Mouse (Mus musculus) neural tube, embryonic 11.5 days (tissue): ENCODE data around the gene Nxn. TPM values are rescaled to one million over a fixed set of nuclear protein-coding genes. Genes with fewer than 3 reads are reported as not detected.

Source experiments
- ATAC-seq: fragments of 200-750 bp; cut with Nextera tagmentation; 2 replicates; pipeline ENCODE4 v1.8.0; 2017; ENCODE audit warnings: moderate number of reproducible peaks, mild to moderate bottlenecking, moderate TSS enrichment, moderate library complexity; ENCODE audit not compliant: insufficient read depth, low FRiP score, low TSS enrichment
- DNase-seq: peaks from one replicate; pipeline ENCODE4 v3.0.0-alpha.2; 2015; ENCODE audit warnings: low spot score
- H3K27ac ChIP-seq: fragments of 300-500 bp; sonication (generic); 2 replicates; pipeline ENCODE4 v1.5.1; 2014; ENCODE audit warnings: low read depth, mild to moderate bottlenecking, low read length
- H3K27me3 ChIP-seq: fragments of 300-500 bp; sonication (generic); 2 replicates; pipeline ENCODE4 v1.6.1; 2014; ENCODE audit warnings: mild to moderate bottlenecking, low read length, mixed read lengths; ENCODE audit not compliant: control insufficient read depth, insufficient read depth
- H3K36me3 ChIP-seq: fragments of 300-500 bp; sonication (generic); 2 replicates; pipeline ENCODE4 v1.6.1; 2014; ENCODE audit warnings: mild to moderate bottlenecking, low read length, moderate library complexity, mixed read lengths; ENCODE audit not compliant: control insufficient read depth, insufficient read depth
- H3K4me1 ChIP-seq: fragments of 300-500 bp; sonication (generic); 2 replicates; pipeline ENCODE4 v1.6.1; 2014; ENCODE audit warnings: low read length, mixed read lengths; ENCODE audit not compliant: control insufficient read depth, insufficient read depth
- H3K4me2 ChIP-seq: fragments of 300-500 bp; sonication (generic); 2 replicates; pipeline ENCODE4 v1.6.1; 2014; ENCODE audit warnings: low read depth, mild to moderate bottlenecking, moderate library complexity
- H3K4me3 ChIP-seq: fragments of 300-500 bp; sonication (generic); 2 replicates; pipeline ENCODE4 v1.5.1; 2014; ENCODE audit warnings: low read depth, low read length
- H3K9ac ChIP-seq: fragments of 300-500 bp; sonication (generic); 2 replicates; pipeline ENCODE4 v1.6.1; 2014; ENCODE audit warnings: mild to moderate bottlenecking, low read length
- H3K9me3 ChIP-seq: fragments of 300-500 bp; sonication (generic); 2 replicates; pipeline ENCODE4 v1.6.1; 2016; ENCODE audit warnings: low read length; ENCODE audit not compliant: control insufficient read depth
- WGBS: fragments of 180-500 bp; shearing (Covaris S2); extraction: QIAGEN DNeasy Blood & Tissue Kit; methylation state at CpG from one replicate; pipeline ENCODE4 v1.1.7; 2014; 5-methylcytosine and 5-hydroxymethylcytosine counted together
- polyA plus RNA-seq: library from polyadenylated mRNA; unstranded; fragments of >200 nt; fragmentation: Nextera tagmentation; extraction: Ambion mirVana; gene quantifications from 2 replicates; pipeline ENCODE4 v1.2.1, GENCODE M21; 2014

The Nxn gene
- polyA plus RNA-seq, 1 experiment from 2014 or later = 57.7 TPM

DNA sequence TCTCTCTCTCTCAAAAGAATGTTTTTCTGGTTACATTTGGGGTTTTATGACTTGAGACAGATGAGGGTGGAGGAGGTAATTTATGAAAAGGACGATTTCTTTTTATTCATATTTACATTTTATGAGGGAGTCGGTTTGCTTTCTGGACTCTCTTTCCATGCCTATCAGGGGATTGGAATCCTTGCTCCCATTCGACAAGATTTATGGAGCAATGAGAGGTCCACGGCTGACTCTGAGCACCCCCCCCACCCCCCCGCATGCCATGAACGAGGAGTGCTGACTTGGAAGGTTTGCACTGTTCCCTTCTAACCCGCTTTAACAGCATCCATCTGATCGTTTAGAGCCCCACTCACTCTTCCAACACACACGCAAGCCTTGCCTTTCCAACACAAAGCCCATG is 74.1 kb downstream of the Nxn start:
- Histone ChIP-seq H3K9me3 (no peaks in the 10 kb centered on the region), H3K36me3 (no peaks in the 10 kb centered on the region), H3K9ac (no peak overlapping the region), H3K27ac (no peak overlapping the region), H3K4me1 (peaks cover 18% of the 10 kb centered on the region), H3K4me2 (no peak overlapping the region), H3K27me3 (no peaks in the 10 kb centered on the region), H3K4me3 (no peak overlapping the region)
- 33% methylated on average over 9 of the region's 9 CpGs for whole genome bisulfite sequencing
- ATAC-seq (no peak), DNase-seq (no peak)

DNA sequence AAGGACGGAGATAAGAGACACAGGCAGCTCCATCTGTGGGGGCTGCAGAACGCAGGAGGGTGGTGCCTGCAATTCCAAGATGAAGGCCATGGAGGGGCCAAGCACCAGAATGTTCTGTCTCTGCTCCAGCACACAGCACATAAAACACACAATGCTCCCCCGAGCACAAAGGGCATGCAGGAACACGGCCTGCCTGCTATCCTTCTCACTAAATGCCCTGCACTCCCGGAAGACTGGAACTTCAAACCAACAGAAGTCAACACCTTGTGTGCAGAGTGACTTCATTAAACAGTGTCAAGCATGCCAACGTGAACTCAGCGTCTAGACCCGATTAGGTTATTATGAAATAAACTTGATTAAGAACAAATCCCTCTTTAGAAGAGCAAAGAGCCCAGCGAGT is 74.7 kb downstream of the Nxn start:
- ATAC-seq = no peak
- Histone ChIP-seq H3K4me2 (no peak overlapping the region), H3K4me3 (no peak overlapping the region), H3K36me3 (no peaks in the 10 kb centered on the region), H3K4me1 (peaks cover 18% of the 10 kb centered on the region), H3K9me3 (no peaks in the 10 kb centered on the region), H3K9ac (no peak overlapping the region), H3K27me3 (no peaks in the 10 kb centered on the region), H3K27ac (no peak overlapping the region)
- WGBS = 62% methylated on average over 9 of the region's 9 CpGs
- no peak for DNase-seq

DNA sequence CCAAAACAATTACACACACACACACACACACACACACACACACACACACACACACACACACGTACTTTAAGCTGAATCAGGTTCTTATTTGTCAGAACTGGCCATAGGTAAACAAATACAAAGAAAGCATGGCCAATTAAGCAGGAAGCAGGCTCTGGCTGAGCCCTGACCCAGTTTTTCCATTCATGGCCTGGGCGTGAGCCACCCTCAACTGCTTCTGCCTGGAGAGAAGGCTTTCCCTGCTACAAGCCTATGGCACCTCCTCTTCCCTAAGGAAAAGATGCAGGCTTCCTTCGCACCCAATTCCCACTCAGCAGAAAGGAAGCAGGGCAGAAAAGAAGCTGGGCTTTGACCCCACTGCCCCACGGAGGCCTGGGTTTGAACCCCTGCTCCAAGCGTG is 76.0 kb downstream of the Nxn start:
- WGBS = 75% methylated on average over 5 of the region's 5 CpGs
- DNase-seq = no peak
- H3K27me3 ChIP-seq = no peaks in the 10 kb centered on the region
- H3K4me2 ChIP-seq = no peak overlapping the region
- H3K36me3 ChIP-seq = no peaks in the 10 kb centered on the region
- no peak overlapping the region for H3K4me3 ChIP-seq
- H3K4me1 ChIP-seq = peaks cover 7% of the 10 kb centered on the region
- no peak overlapping the region for H3K27ac ChIP-seq
- H3K9me3 ChIP-seq = no peaks in the 10 kb centered on the region
- no peak overlapping the region for H3K9ac ChIP-seq
- no peak for ATAC-seq

DNA sequence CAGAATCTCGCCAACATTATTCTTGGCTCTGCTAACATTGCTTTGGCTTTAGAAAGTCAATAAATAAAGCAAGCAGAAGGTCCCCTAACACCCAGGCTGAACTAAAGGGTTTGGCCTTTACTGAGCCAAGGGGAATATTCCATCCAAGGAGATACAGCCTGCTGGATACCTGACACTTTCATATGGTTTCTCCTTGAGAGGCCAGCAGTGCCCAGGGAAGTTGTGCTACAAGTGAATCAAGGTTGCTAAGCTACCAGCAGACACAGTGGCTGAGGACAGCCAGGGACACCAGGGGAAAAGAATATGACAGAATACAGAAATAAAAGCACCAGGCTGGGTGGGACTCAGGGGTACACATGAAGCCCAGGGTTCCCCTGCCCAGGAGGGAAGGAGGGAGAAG is 76.9 kb downstream of the Nxn start:
- Histone ChIP-seq H3K4me3 (no peak overlapping the region), H3K4me1 (peaks cover 7% of the 10 kb centered on the region), H3K4me2 (no peak overlapping the region), H3K27ac (no peak overlapping the region), H3K9me3 (no peaks in the 10 kb centered on the region), H3K27me3 (no peaks in the 10 kb centered on the region), H3K9ac (no peak overlapping the region), H3K36me3 (no peaks in the 10 kb centered on the region)
- WGBS = 77% methylated on average over 1 of the region's 1 CpGs
- DNase-seq (no peak), ATAC-seq (no peak)

DNA sequence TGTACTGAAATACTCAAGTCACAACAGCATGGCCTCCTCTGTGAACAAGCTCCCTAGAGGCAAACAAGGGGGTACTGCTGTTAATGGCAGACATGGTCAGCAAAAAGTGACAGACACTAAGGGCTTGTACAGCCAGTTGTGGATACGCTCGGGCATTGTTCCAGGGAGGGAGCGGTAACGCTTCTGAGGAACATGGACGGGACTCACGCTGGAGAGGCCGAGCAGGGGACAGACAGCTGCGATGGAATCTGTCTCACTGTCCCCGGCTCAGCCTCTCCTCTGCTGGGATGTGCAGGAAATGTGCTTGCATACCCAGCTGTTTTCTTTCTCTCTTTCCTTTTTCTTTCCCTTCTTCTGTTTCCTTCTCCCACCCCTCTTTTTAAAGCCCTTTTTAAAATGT is 78.5 kb downstream of the Nxn start:
- ATAC-seq (no peak), DNase-seq (no peak)
- WGBS = 88% methylated on average over 9 of the region's 9 CpGs
- Histone ChIP-seq H3K4me1 (peaks cover 7% of the 10 kb centered on the region), H3K4me2 (no peak overlapping the region), H3K27ac (no peak overlapping the region), H3K9ac (no peak overlapping the region), H3K27me3 (no peaks in the 10 kb centered on the region), H3K9me3 (no peaks in the 10 kb centered on the region), H3K36me3 (no peaks in the 10 kb centered on the region), H3K4me3 (no peak overlapping the region)

DNA sequence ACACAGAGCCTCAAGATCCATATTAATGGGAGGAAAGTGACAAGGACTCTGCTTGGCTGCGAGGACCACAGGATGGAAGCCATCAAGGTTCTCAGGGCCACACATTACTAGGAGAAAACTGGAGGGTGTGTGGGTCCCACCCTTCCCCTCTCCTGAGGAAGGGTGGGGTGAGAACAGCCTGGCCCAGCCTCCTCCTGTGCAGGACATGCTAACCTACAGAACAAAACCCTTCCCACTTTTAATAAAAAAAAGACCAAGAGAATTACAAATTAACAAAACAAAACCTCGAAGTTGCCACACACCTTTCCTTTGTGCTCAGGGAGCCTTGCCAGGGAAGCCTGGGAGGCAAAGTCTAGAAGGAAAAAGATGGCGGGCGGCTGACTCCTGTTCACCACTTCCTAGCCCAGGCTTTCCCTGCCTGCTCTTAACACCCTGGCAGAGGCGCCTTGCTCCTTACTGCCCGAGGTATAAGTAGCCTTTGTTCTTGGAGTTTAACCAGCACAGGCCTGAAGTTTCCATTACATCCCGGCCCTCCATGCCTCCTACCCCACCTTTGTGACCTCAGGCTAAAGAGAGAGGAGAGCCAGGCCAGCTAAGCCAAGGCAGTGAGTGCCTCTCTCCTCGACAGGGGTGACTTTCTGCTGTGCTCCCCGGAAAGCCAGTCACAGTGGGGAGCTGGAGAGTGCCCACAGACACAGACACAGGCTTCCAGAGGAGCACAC is 79.1 kb downstream of the Nxn start:
- no peak overlapping the region for H3K27ac ChIP-seq
- WGBS = 70% methylated on average over 9 of the region's 9 CpGs
- DNase-seq (no peak), ATAC-seq (no peak)
- H3K9ac ChIP-seq = no peak overlapping the region
- H3K36me3 ChIP-seq = no peaks in the 10 kb centered on the region
- H3K4me3 ChIP-seq = no peak overlapping the region
- no peaks in the 10 kb centered on the region for H3K9me3 ChIP-seq
- no peak overlapping the region for H3K4me2 ChIP-seq
- no peaks in the 10 kb centered on the region for H3K27me3 ChIP-seq
- H3K4me1 ChIP-seq = peaks cover 3% of the 10 kb centered on the region; the same call in 1 of the 2 replicates

DNA sequence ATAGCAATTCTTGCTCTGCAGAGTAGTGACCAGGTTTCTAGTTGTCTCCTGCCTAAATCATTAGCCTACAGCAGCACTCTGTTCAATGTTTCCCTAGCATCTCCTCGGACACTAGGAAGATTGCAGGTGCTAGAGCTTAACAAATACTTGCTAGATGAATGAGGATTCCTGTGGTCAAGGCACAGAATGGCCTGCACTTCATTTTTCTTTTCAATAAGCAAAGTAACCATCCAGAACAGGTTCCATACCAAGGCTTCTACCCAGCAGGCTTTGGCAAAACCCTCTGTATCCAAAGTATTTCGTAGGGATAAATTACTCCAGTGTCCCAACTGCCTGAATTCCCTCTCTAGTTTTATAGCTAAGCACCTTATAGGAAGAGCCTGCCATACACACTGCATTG is 81.0 kb downstream of the Nxn start:
- no peaks in the 10 kb centered on the region for H3K27me3 ChIP-seq
- no peak overlapping the region for H3K9ac ChIP-seq
- H3K4me1 ChIP-seq = no peaks in the 10 kb centered on the region
- no peaks in the 10 kb centered on the region for H3K36me3 ChIP-seq
- H3K4me2 ChIP-seq = no peak overlapping the region
- H3K4me3 ChIP-seq = no peak overlapping the region
- no peak overlapping the region for H3K27ac ChIP-seq
- WGBS = 72% methylated on average over 2 of the region's 2 CpGs
- ATAC-seq (no peak), DNase-seq (no peak)
- H3K9me3 ChIP-seq = no peaks in the 10 kb centered on the region

DNA sequence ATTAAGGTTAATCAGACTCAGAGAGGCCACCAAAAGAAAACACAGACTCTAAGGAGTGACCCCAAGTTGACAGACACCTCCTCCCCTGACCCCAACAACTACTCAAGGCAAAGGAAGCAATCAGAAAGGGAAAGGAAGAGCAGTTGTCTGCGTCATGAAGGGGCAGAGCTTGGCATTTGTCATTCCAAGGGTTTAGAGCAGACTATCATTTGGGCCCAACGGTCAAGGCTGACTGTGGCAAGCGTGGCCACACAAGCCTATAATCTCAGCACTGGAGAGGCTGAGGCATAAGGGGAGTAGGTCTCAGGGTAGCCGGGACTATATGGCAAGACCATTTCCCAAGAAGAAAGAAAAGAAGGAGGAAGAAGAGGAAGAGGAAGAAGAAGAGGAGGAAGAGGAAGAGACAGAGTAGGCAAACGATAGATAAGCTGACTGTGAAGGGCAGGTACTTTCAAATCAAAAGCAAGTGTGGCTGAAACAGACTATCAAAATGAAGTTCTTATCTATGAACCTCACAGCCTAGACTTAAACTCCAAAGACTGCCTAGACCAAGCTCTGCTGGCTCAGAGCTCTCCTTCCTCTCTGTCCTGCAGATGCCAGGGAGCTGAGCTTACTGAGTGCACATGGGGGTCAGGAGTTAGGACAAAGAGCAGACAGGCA is 83.0 kb downstream of the Nxn start:
- no peak overlapping the region for H3K4me3 ChIP-seq
- DNase-seq (no peak), ATAC-seq (no peak)
- H3K9ac ChIP-seq = no peak overlapping the region
- H3K9me3 ChIP-seq = no peaks in the 10 kb centered on the region
- H3K4me1 ChIP-seq = peaks cover 7% of the 10 kb centered on the region
- no peak overlapping the region for H3K27ac ChIP-seq
- H3K36me3 ChIP-seq = no peaks in the 10 kb centered on the region
- WGBS = 88% methylated on average over 5 of the region's 5 CpGs
- H3K4me2 ChIP-seq = no peak overlapping the region
- no peaks in the 10 kb centered on the region for H3K27me3 ChIP-seq

DNA sequence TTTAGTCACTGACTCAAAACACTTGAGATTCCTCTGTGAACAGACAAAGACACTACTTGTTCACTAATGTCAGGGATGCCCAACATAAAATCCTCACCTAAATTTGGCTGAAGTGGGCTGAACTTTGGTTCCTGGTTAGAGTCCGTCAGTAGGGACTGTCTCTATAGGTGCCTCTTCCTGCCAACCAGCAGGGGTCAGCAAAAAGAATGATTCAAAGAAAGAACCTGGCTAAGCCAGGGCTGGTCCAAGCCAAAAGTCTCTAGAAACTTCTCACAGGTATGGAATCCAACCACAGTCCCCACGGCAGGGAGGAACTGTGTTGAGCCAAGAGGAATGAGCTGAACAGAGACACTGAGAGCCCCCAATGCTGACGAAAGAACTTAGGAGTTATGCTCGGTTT is 84.2 kb downstream of the Nxn start:
- Histone ChIP-seq H3K27me3 (no peaks in the 10 kb centered on the region), H3K9ac (no peak overlapping the region), H3K4me3 (no peak overlapping the region), H3K36me3 (no peaks in the 10 kb centered on the region), H3K4me2 (no peak overlapping the region), H3K9me3 (no peaks in the 10 kb centered on the region), H3K27ac (no peak overlapping the region), H3K4me1 (peaks cover 17% of the 10 kb centered on the region)
- WGBS = 89% methylated on average over 4 of the region's 4 CpGs
- no peak for DNase-seq
- ATAC-seq = no peak
